Mouse (Mus musculus) limb, embryonic 14.5 days (tissue): ENCODE data around the gene Ngly1. TPM values are rescaled to one million over a fixed set of nuclear protein-coding genes. Genes with fewer than 3 reads are reported as not detected.
A peak's percentile ranks its signal among the peaks of the same experiment; 100 is the strongest.

Experiments used
- ATAC-seq: fragments of 200-750 bp; cut with Nextera tagmentation; 2 replicates; pipeline ENCODE4 v1.8.0; 2017; ENCODE audit warnings: low read depth, moderate number of reproducible peaks, moderate TSS enrichment; ENCODE audit not compliant: low FRiP score
- DNase-seq: peaks from one replicate; pipeline ENCODE4 v3.0.0-alpha.2; 2015; ENCODE audit warnings: low spot score
- H3K27ac ChIP-seq: fragments of 300-500 bp; sonication (generic); replicated peaks from 2 replicates; pipeline ENCODE4 v1.5.1; 2014; ENCODE audit warnings: low read depth, mild to moderate bottlenecking, low read length, moderate library complexity, mixed read lengths
- H3K27me3 ChIP-seq: fragments of 300-500 bp; sonication (generic); 2 replicates; pipeline ENCODE4 v1.6.1; 2014; ENCODE audit warnings: low read length, mixed read lengths; ENCODE audit not compliant: control insufficient read depth, insufficient read depth
- H3K36me3 ChIP-seq: fragments of 300-500 bp; sonication (generic); 2 replicates; pipeline ENCODE4 v1.6.1; 2014; ENCODE audit warnings: mild to moderate bottlenecking, low read length, moderate library complexity, mixed read lengths; ENCODE audit not compliant: control insufficient read depth, insufficient read depth
- H3K4me1 ChIP-seq: fragments of 300-500 bp; sonication (generic); 2 replicates; pipeline ENCODE4 v1.6.1; 2014; ENCODE audit warnings: antibody characterized with exemption, low read length, mixed read lengths; ENCODE audit not compliant: control insufficient read depth, insufficient read depth
- H3K4me2 ChIP-seq: fragments of 300-500 bp; sonication (generic); replicated peaks from 2 replicates; pipeline ENCODE4 v1.6.1; 2014; ENCODE audit warnings: low read depth, mild to moderate bottlenecking, low read length, moderate library complexity; ENCODE audit not compliant: severe bottlenecking
- H3K4me3 ChIP-seq: fragments of 300-500 bp; sonication (generic); replicated peaks from 2 replicates; pipeline ENCODE4 v1.5.1; 2014; ENCODE audit warnings: low read length
- H3K9ac ChIP-seq: fragments of 300-500 bp; sonication (generic); 2 replicates; pipeline ENCODE4 v1.6.1; 2014; ENCODE audit warnings: mild to moderate bottlenecking, low read depth, low read length, moderate library complexity; ENCODE audit not compliant: severe bottlenecking
- H3K9me3 ChIP-seq: fragments of 300-500 bp; sonication (generic); 2 replicates; pipeline ENCODE4 v1.6.1; 2016; ENCODE audit warnings: low read length; ENCODE audit not compliant: control insufficient read depth
- POLR2A ChIP-seq: fragments of 200-500 bp; IDR thresholded peaks from 2 replicates; pipeline ENCODE4 v1.8.0; 2012; ENCODE audit warnings: inconsistent platforms, mild to moderate bottlenecking, moderate library complexity, borderline replicate concordance; ENCODE audit not compliant: insufficient read depth, insufficient read length; ENCODE audit errors: extremely low read depth
- WGBS: fragments of 180-500 bp; shearing (Covaris S2); extraction: QIAGEN DNeasy Blood & Tissue Kit; methylation state at CpG from one replicate; pipeline ENCODE4 v1.1.7; 2014; 5-methylcytosine and 5-hydroxymethylcytosine counted together
- polyA plus RNA-seq, 2 experiments: library from polyadenylated mRNA; depleted of rRNA in 1 of 2; stranded (reverse) in 1 of 2; unstranded in 1 of 2; fragments of >200 nt; fragmentation: Nextera tagmentation in 1 of 2; extraction: Ambion mirVana in 1 of 2; gene quantifications; 2 replicates each; pipeline versions ENCODE4 v1.2.1 to v1.2.3; 2012 to 2014

The Ngly1 gene
- polyA plus RNA-seq, 2 experiments, result 22.1 to 45.3 TPM

DNA sequence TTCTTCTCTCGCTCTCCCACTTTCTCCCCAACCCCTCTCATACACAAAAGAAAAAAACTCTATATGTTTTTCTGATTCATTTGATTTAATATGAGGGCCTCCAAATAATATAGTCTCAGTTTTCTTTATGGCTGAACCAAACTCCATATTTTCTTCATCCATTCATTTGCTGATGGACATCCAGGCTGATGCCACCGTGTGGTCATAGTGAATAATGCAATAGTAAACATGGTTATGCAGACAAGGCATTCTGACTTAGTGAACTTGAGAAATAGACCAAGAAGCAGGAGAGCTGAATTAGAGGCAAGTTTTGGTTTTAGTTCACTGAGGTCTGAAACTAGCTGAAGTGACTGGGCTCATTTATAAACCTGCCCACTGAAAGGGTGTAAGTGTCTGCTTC is 30.1 kb upstream of the Ngly1 start:
- H3K4me1 ChIP-seq, result no peaks in the 10 kb centered on the region
- 59% methylated on average over 2 of the region's 2 CpGs for WGBS
- H3K4me3 ChIP-seq, result no peak overlapping the region
- no peaks in the 10 kb centered on the region for H3K27me3 ChIP-seq
- H3K9ac ChIP-seq, result no peak overlapping the region
- H3K4me2 ChIP-seq, result no peak overlapping the region
- DNase-seq (peak; percentile 29), ATAC-seq (no peak)
- H3K9me3 ChIP-seq, result no peaks in the 10 kb centered on the region
- H3K36me3 ChIP-seq, result no peaks in the 10 kb centered on the region
- no peak for TF ChIP-seq POLR2A
- no peak overlapping the region for H3K27ac ChIP-seq

DNA sequence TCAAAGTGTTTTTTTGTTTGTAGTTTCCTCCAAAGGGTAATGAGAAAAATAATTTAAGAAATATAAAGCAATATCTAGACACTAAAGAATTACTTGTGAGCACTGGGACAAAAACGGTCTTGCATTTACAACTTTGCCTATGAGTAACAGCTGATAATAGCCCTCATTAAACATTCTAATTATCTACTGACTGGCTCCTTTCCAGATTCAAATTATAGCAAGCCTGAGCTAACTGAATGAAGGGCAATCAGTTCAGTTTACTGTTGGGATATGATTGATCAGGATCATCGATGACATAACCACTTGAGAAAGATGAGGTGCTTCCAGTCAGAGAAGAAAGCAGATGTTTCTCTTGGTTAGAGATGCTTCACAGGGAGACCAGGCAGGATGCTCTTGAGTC is 19.7 kb upstream of the Ngly1 start:
- H3K27ac ChIP-seq, result no peak overlapping the region
- H3K4me3 ChIP-seq, result no peak overlapping the region
- no peaks in the 10 kb centered on the region for H3K4me1 ChIP-seq
- no peak overlapping the region for H3K9ac ChIP-seq
- no peak overlapping the region for H3K4me2 ChIP-seq
- no peaks in the 10 kb centered on the region for H3K9me3 ChIP-seq
- no peak for TF ChIP-seq POLR2A
- ATAC-seq (no peak), DNase-seq (no peak)
- H3K36me3 ChIP-seq, result no peaks in the 10 kb centered on the region
- WGBS, result 69% methylated on average over 2 of the region's 2 CpGs
- H3K27me3 ChIP-seq, result no peaks in the 10 kb centered on the region

- no peak for ATAC-seq
- no peaks in the 10 kb centered on the region for H3K9me3 ChIP-seq
These were observed 18.5 kb upstream of the Ngly1 start for GRCm38 (mm10) chr14:16230581-16230980.

DNA sequence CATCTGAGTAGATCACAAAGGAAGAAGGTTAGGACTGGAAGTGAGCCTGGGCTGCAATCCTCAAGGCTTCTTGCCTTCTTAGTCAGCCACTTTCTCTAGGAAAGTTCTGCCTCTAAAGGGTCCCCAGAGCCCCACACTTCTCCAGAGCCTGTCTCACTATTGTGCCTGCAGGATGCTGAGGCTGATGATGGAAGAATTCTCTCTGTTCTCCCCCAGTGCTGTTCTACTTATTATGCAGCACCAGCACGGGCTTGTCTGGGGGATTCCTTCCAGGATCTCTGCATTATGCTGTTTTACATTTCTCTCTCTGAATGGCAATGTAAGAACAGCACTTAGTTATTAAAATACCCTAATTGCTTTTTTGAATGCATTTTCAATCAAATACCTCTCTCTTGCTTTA is 15.6 kb upstream of the Ngly1 start:
- H3K4me3 ChIP-seq, result no peak overlapping the region
- no peaks in the 10 kb centered on the region for H3K9me3 ChIP-seq
- H3K36me3 ChIP-seq, result no peaks in the 10 kb centered on the region
- 29% methylated on average over 1 of the region's 1 CpGs for WGBS
- no peak for DNase-seq
- no peaks in the 10 kb centered on the region for H3K27me3 ChIP-seq
- no peak overlapping the region for H3K4me2 ChIP-seq
- ATAC-seq, result no peak
- no peak for TF ChIP-seq POLR2A
- no peak overlapping the region for H3K27ac ChIP-seq
- no peaks in the 10 kb centered on the region for H3K4me1 ChIP-seq
- no peak overlapping the region for H3K9ac ChIP-seq

More at GRCm38 (mm10) chr14:16230581-16230980, 18.5 kb upstream of the Ngly1 start:
- Histone ChIP-seq H3K4me2 (no peak overlapping the region), H3K27ac (no peak overlapping the region), H3K4me3 (no peak overlapping the region), H3K27me3 (no peaks in the 10 kb centered on the region), H3K36me3 (no peaks in the 10 kb centered on the region), H3K4me1 (no peaks in the 10 kb centered on the region), H3K9ac (no peak overlapping the region)
- DNase-seq, result no peak
- TF ChIP-seq POLR2A, result no peak

GRCm38 (mm10) chr14:16236466-16236865 is 12.6 kb upstream of the Ngly1 start:
- no peak overlapping the region for H3K9ac ChIP-seq
- ATAC-seq (no peak), DNase-seq (no peak)
- no peak overlapping the region for H3K4me3 ChIP-seq
- H3K4me1 ChIP-seq, result no peaks in the 10 kb centered on the region
- H3K36me3 ChIP-seq, result no peaks in the 10 kb centered on the region; the same call in 1 of the 2 replicates
- no peaks in the 10 kb centered on the region for H3K9me3 ChIP-seq
- H3K4me2 ChIP-seq, result no peak overlapping the region
- no peaks in the 10 kb centered on the region for H3K27me3 ChIP-seq
- no peak for TF ChIP-seq POLR2A
- WGBS, result 75% methylated on average over 3 of the region's 3 CpGs
- H3K27ac ChIP-seq, result no peak overlapping the region
